Mouse (Mus musculus) left cerebral cortex, postnatal 14 days (tissue): Measurements from ENCODE around the gene Gm17606. TPM values are rescaled to one million over a fixed set of nuclear protein-coding genes. Genes with fewer than 3 reads are reported as not detected.
A peak's percentile ranks its signal among the peaks of the same experiment; 100 is the strongest.

ENCODE experiments used
- DNase-seq, 2 experiments: peaks; one replicate each; pipeline ENCODE4 v3.0.0; 2021 to 2022; ENCODE audit warnings: low spot score in 2 of 2, mixed read lengths in 1 of 2
- intact Hi-C: fragments of 180-260 bp; cut with DNase I; formaldehyde crosslinking; loops from one replicate; pipeline ENCODE4 v1.15.1; 2025
- total RNA-seq, 2 experiments: library from RNA; stranded (reverse); gene quantifications; 2 replicates each; pipeline ENCODE4 v1.2.3; 2021

Gm17606 gene
- total RNA-seq, 2 experiments from 2014 or later: not detected

- no peak for DNase-seq
- intact Hi-C loops: no loop called here
Measured at GRCm38 (mm10) chr14:54621133-54621532, 19.6 kb upstream of the Gm17606 start, which contains the start of gene Psmb11. Gene Psmb11, plus strand, starts transcription at chr14:54621433.

- no peak for DNase-seq
- intact Hi-C loops: no loop called here
Measured at GRCm38 (mm10) chr14:54623334-54623733, 17.4 kb upstream of the Gm17606 start.

- intact Hi-C loops: no loop called here
- no peak for DNase-seq
Measured at GRCm38 (mm10) chr14:54624976-54625375, 15.8 kb upstream of the Gm17606 start.

- intact Hi-C loops: no loop called here
- DNase-seq: no peak
Measured at GRCm38 (mm10) chr14:54628103-54628502, 12.6 kb upstream of the Gm17606 start.

GRCm38 (mm10) chr14:54629797-54630196 lies 11.0 kb upstream of the Gm17606 start:
- intact Hi-C loops: no loop called here
- DNase-seq: no peak

- DNase-seq: no peak
- intact Hi-C loops: no loop called here
Measured at GRCm38 (mm10) chr14:54630583-54631239, 10.0 kb upstream of the Gm17606 start.

- intact Hi-C loops: no loop called here
- DNase-seq: no peak
Measured at GRCm38 (mm10) chr14:54631240-54631599, 9.5 kb upstream of the Gm17606 start.

GRCm38 (mm10) chr14:54632252-54632651 lies 8.5 kb upstream of the Gm17606 start:
- intact Hi-C loops: no loop called here
- DNase-seq: no peak

- intact Hi-C loops: no loop called here
- DNase-seq: no peak
Measured at GRCm38 (mm10) chr14:54634182-54634581, 6.6 kb upstream of the Gm17606 start.

GRCm38 (mm10) chr14:54636954-54637353 lies 3.8 kb upstream of the Gm17606 start:
- no peak for DNase-seq
- intact Hi-C loops: loop anchor here (5.0 kb wide), 1 partner anchor 575 kb away; no protein-coding TSS in a partner anchor

- peak; percentile 53 to 61 for DNase-seq
- intact Hi-C loops: loop anchor here (5.0 kb wide), 1 partner anchor 576 kb away; no protein-coding TSS in a partner anchor
Measured at GRCm38 (mm10) chr14:54638210-54638609, 2.5 kb upstream of the Gm17606 start.

GRCm38 (mm10) chr14:54640121-54640520 lies 631 bp upstream of the Gm17606 start:
- DNase-seq: no peak
- intact Hi-C loops: loop anchor here (5.0 kb wide), 2 partner anchors 113 to 413 kb away; no protein-coding TSS in a partner anchor

- intact Hi-C loops: loop anchor here (5.0 kb wide), 2 partner anchors 114 to 414 kb away; no protein-coding TSS in a partner anchor
- peak; percentile 90 to 91 for DNase-seq
Measured at GRCm38 (mm10) chr14:54641305-54641969, 685 bp downstream of the Gm17606 start, which contains the start of gene Cdh24. Gene Cdh24, minus strand, starts transcription at chr14:54641364.

- no peak for DNase-seq
- intact Hi-C loops: loop anchor here (1.0 to 5.0 kb wide), 3 partner anchors 73 to 415 kb away; no protein-coding TSS in a partner anchor
Measured at GRCm38 (mm10) chr14:54642224-54642944, 1.6 kb downstream of the Gm17606 start.

- no peak for DNase-seq
- intact Hi-C loops: loop anchor here (5.0 kb wide), 2 partner anchors 116 to 416 kb away; no protein-coding TSS in a partner anchor
Measured at GRCm38 (mm10) chr14:54643011-54643410, 2.3 kb downstream of the Gm17606 start.

GRCm38 (mm10) chr14:54644294-54644693 lies 3.5 kb downstream of the Gm17606 start:
- intact Hi-C loops: loop anchor here (5.0 kb wide), 2 partner anchors 117 to 417 kb away; no protein-coding TSS in a partner anchor
- no peak for DNase-seq

- intact Hi-C loops: no loop called here
- DNase-seq: no peak
Measured at GRCm38 (mm10) chr14:54646455-54646854, 5.7 kb downstream of the Gm17606 start.

- intact Hi-C loops: no loop called here
Measured at GRCm38 (mm10) chr14:54646898-54647636, 6.3 kb downstream of the Gm17606 start.

GRCm38 (mm10) chr14:54647900-54648299 lies 7.1 kb downstream of the Gm17606 start:
- DNase-seq: no peak
- intact Hi-C loops: no loop called here

More at GRCm38 (mm10) chr14:54646898-54647636, 6.3 kb downstream of the Gm17606 start:
- DNase-seq: no peak
